Mouse (Mus musculus) urinary bladder, postnatal 4 days (tissue): Measurements from ENCODE around the gene Fam205c.
"Not testable (repeated sequence)": the region's sequence is repeated elsewhere in the genome, so short reads cannot be mapped to it uniquely, and the experiment has no call there.

Experiments
- DNase-seq, 2 experiments: peaks; one replicate each; pipeline ENCODE4 v3.0.0; 2021 to 2022; ENCODE audit warnings: low spot score in 2 of 2

Fam205c gene

GRCm38 (mm10) chr4:42877657-42878056 is 3.6 kb upstream of the Fam205c start:
- no peak for DNase-seq

- no peak for DNase-seq
Measured at GRCm38 (mm10) chr4:42876586-42877291, 2.7 kb upstream of the Fam205c start.

- DNase-seq: no peak
Measured at GRCm38 (mm10) chr4:42872746-42873435, 1.1 kb downstream of the Fam205c start.

GRCm38 (mm10) chr4:42872151-42872550 is 1.9 kb downstream of the Fam205c start:
- no peak for DNase-seq

- no peak for DNase-seq
Measured at GRCm38 (mm10) chr4:42870748-42871147, 3.3 kb downstream of the Fam205c start.

- no peak for DNase-seq
Measured at GRCm38 (mm10) chr4:42868193-42868592, 5.8 kb downstream of the Fam205c start.

- DNase-seq: no peak
Measured at GRCm38 (mm10) chr4:42867390-42867789, 6.6 kb downstream of the Fam205c start.

- DNase-seq: not testable (repeated sequence)
Measured at GRCm38 (mm10) chr4:42863487-42863886, 10.5 kb downstream of the Fam205c start.

- DNase-seq: not testable (repeated sequence)
Measured at GRCm38 (mm10) chr4:42860483-42860882, 13.6 kb downstream of the Fam205c start.

- not testable (repeated sequence) for DNase-seq
Measured at GRCm38 (mm10) chr4:42856671-42857070, 17.4 kb downstream of the Fam205c start, which contains the start of gene Gm12394. TSS of gene Gm12394 (minus strand) at chr4:42856771.

- DNase-seq: not testable (repeated sequence)
Measured at GRCm38 (mm10) chr4:42853788-42854187, 20.2 kb downstream of the Fam205c start, which contains the start of gene Fam205a1. TSS of gene Fam205a1 (minus strand) at chr4:42853888.
